Mouse (Mus musculus) c-Kit-positive CD71-negative TER-119-negative erythroid progenitor cells, embryonic 14.5 days (primary cell): ENCODE measurements at regions not wholly inside any gene's neighbourhood (a gene's known extent, or its start where the extent isn't known, plus 50 kb on each side); places are given as distances from the start of the nearest gene placed in this dataset.
A peak's percentile ranks its signal among the peaks of the same experiment; 100 is the strongest.
"Not testable (repeated sequence)": the region's sequence is repeated elsewhere in the genome, so short reads cannot be mapped to it uniquely, and the experiment has no call there.

Experiments
- DNase-seq: peaks from one replicate; pipeline ENCODE4 v3.0.0-alpha.2; 2013; ENCODE audit warnings: low read depth

GRCm38 (mm10) chr1:193526501-193526900, 156.4 kb upstream of the Camk1g start:
- DNase-seq, result no peak

GRCm38 (mm10) chr1:193522007-193522406, 151.9 kb upstream of the Camk1g start:
- no peak for DNase-seq

GRCm38 (mm10) chr1:193518840-193519239, 148.7 kb upstream of the Camk1g start:
- no peak for DNase-seq

- DNase-seq, result no peak
Measured at GRCm38 (mm10) chr1:193517968-193518367, 147.9 kb upstream of the Camk1g start.

GRCm38 (mm10) chr1:193517293-193517692, 147.2 kb upstream of the Camk1g start:
- DNase-seq, result no peak

- no peak for DNase-seq
Measured at GRCm38 (mm10) chr1:193516395-193516794, 146.3 kb upstream of the Camk1g start.

- DNase-seq, result no peak
Measured at GRCm38 (mm10) chr1:193513929-193514710, 144.0 kb upstream of the Camk1g start.

GRCm38 (mm10) chr1:193510066-193510793, 140.1 kb upstream of the Camk1g start:
- no peak for DNase-seq

GRCm38 (mm10) chr1:193508271-193508670, 138.2 kb upstream of the Camk1g start:
- no peak for DNase-seq

- no peak for DNase-seq
Measured at GRCm38 (mm10) chr1:193506991-193507390, 136.9 kb upstream of the Camk1g start.

- no peak for DNase-seq
Measured at GRCm38 (mm10) chr1:193505381-193505780, 135.3 kb upstream of the Camk1g start.

- no peak for DNase-seq
Measured at GRCm38 (mm10) chr1:193504611-193505010, 134.5 kb upstream of the Camk1g start.

- DNase-seq, result peak; percentile 18
Measured at GRCm38 (mm10) chr1:193503624-193504325, 133.7 kb upstream of the Camk1g start.

- no peak for DNase-seq
Measured at GRCm38 (mm10) chr1:193496265-193497183, 126.4 kb upstream of the Camk1g start.

GRCm38 (mm10) chr1:193488039-193488438, 117.9 kb upstream of the Camk1g start:
- no peak for DNase-seq

- DNase-seq, result not testable (repeated sequence)
Measured at GRCm38 (mm10) chr1:193486668-193487067, 116.6 kb upstream of the Camk1g start.

- DNase-seq, result no peak
Measured at GRCm38 (mm10) chr1:193484977-193485376, 114.9 kb upstream of the Camk1g start.

GRCm38 (mm10) chr1:193477298-193477697, 107.2 kb upstream of the Camk1g start:
- DNase-seq, result no peak

GRCm38 (mm10) chr1:193476805-193477204, 106.7 kb upstream of the Camk1g start:
- DNase-seq, result no peak

- DNase-seq, result no peak
Measured at GRCm38 (mm10) chr1:193466306-193466705, 96.2 kb upstream of the Camk1g start.

GRCm38 (mm10) chr1:193459735-193460134, 89.6 kb upstream of the Camk1g start:
- no peak for DNase-seq

- no peak for DNase-seq
Measured at GRCm38 (mm10) chr1:193457908-193458307, 87.8 kb upstream of the Camk1g start.
